ENCODE assay signal across 26 mouse cellular contexts in the genomic region with DNA sequence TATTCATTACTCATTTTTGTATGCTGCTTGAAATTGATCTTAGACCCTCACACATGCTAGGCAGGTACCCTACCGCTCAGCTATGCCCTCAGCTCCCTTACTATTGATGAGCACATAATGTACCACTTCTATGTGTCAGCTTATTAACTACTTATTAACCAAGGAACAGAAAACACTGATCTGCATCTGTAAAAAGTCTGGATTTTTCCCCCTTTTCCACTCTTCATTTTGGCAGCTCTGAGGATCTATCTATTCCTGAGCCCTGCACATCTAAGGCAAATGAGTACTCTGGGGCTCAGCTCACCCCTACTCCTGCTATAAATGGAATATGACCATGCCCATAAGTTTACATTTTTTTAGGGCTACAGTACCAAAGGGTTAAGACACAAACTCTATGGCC.
"Had no signal": no experiment of that assay in that cellular context is flagged by ENCODE, and none has a peak within 500 bp of the region (broad histone marks: within the 10 kb centered on the region; RNA-seq: fewer than 3 reads in every experiment).

No protein-coding gene starts in this region.

- H3K4me1 ChIP-seq: embryonic facial prominence, embryonic 10.5 days; embryonic facial prominence, embryonic 12.5 days; embryonic facial prominence, embryonic 13.5 days; forebrain, embryonic 10.5 days; forebrain, embryonic 12.5 days; forebrain, embryonic 13.5 days; forebrain, embryonic 15.5 days; heart, embryonic 10.5 days had no signal

- H3K9me3 ChIP-seq: embryonic facial prominence, embryonic 10.5 days; embryonic facial prominence, embryonic 12.5 days; embryonic facial prominence, embryonic 13.5 days; embryonic facial prominence, embryonic 15.5 days; forebrain, embryonic 10.5 days; forebrain, embryonic 12.5 days; forebrain, embryonic 13.5 days; forebrain, embryonic 15.5 days; heart, embryonic 10.5 days had no signal

- H3K27me3 ChIP-seq: embryonic facial prominence, embryonic 12.5 days; embryonic facial prominence, embryonic 13.5 days; embryonic facial prominence, embryonic 15.5 days; forebrain, embryonic 12.5 days; forebrain, embryonic 13.5 days; forebrain, embryonic 15.5 days had no signal

- H3K4me2 ChIP-seq: embryonic facial prominence, embryonic 12.5 days; embryonic facial prominence, embryonic 13.5 days; embryonic facial prominence, embryonic 15.5 days; forebrain, embryonic 12.5 days; forebrain, embryonic 13.5 days; forebrain, embryonic 15.5 days had no signal

- H3K9ac ChIP-seq: embryonic facial prominence, embryonic 12.5 days; embryonic facial prominence, embryonic 13.5 days; embryonic facial prominence, embryonic 15.5 days; forebrain, embryonic 12.5 days; forebrain, embryonic 13.5 days; forebrain, embryonic 15.5 days; forebrain, postnatal 0 days had no signal

- ATAC-seq: forebrain, embryonic 13.5 days; forebrain, embryonic 14.5 days; forebrain, embryonic 15.5 days; forebrain, postnatal 0 days had no signal

- H3K27ac ChIP-seq: embryonic facial prominence, embryonic 10.5 days; embryonic facial prominence, embryonic 12.5 days; embryonic facial prominence, embryonic 13.5 days; embryonic facial prominence, embryonic 15.5 days; forebrain, embryonic 10.5 days; forebrain, embryonic 12.5 days; forebrain, embryonic 13.5 days; forebrain, embryonic 15.5 days; gastrocnemius, adult 2 months; heart, adult 2 months; heart, embryonic 10.5 days had no signal

- H3K4me3 ChIP-seq: embryonic facial prominence, embryonic 10.5 days; embryonic facial prominence, embryonic 12.5 days; embryonic facial prominence, embryonic 13.5 days; embryonic facial prominence, embryonic 15.5 days; erythroblast, embryonic 14.5 days; forebrain, embryonic 10.5 days; forebrain, embryonic 12.5 days; forebrain, embryonic 13.5 days; forebrain, embryonic 15.5 days; gastrocnemius, adult 2 months; heart, adult 2 months; heart, embryonic 10.5 days had no signal

- DNase-seq: cerebellum, adult 9-10 months; cerebellum, adult 9-11 months; cerebellum, postnatal 10 days; cerebellum, postnatal 14 days; cerebellum, postnatal 25 days; cerebellum, postnatal 36 days; embryo, embryonic 11 days; forebrain, postnatal 0 days; gastrocnemius, adult 2 months; gastrocnemius, postnatal 10 days; gastrocnemius, postnatal 14 days; gastrocnemius, postnatal 25 days; gastrocnemius, postnatal 36 days; heart, adult 18-20 months; heart, adult 2 months had no signal
